ENCODE assay signal across 26 mouse cellular contexts in genomic region chr5:140526754-140527153, GRCm38 (mm10). TPM values are rescaled to one million over a fixed set of nuclear protein-coding genes. Genes with fewer than 3 reads are reported as not detected.
DNase-seq lines count a peak whose midpoint lies in the region; ATAC-seq and TF ChIP-seq lines count a peak whose summit lies in the region.
"Had no signal": no experiment of that assay in that cellular context is flagged by ENCODE, and none has a peak within 500 bp of the region (broad histone marks: within the 10 kb centered on the region; RNA-seq: fewer than 3 reads in every experiment).

No protein-coding gene starts in this region.

- no peak overlapping the region for H3K4me2 ChIP-seq in forebrain, embryonic 14.5 days (ENCODE audit: low read length)
- H3K4me2 ChIP-seq in forebrain, embryonic 13.5 days, result no peak overlapping the region
- no peak overlapping the region for H3K4me2 ChIP-seq in midbrain, embryonic 13.5 days (replicated peaks)
- H3K4me2 ChIP-seq in midbrain, postnatal 0 days (ENCODE audit: low read depth, low read length, poor library complexity, severe bottlenecking), result no peak overlapping the region
- H3K4me2 ChIP-seq: embryonic facial prominence, embryonic 12.5 days had no signal

- no peak overlapping the region for H3K27ac ChIP-seq in forebrain, embryonic 14.5 days (ENCODE audit: low read depth, low read length)
- no peak overlapping the region for H3K27ac ChIP-seq in forebrain, embryonic 13.5 days
- peak overlapping the region; percentile 32; the same call in 1 of the 2 replicates for H3K27ac ChIP-seq in midbrain, embryonic 13.5 days
- no peak overlapping the region for H3K27ac ChIP-seq in midbrain, postnatal 0 days (ENCODE audit: low read depth, low read length)
- H3K27ac ChIP-seq: embryonic facial prominence, embryonic 10.5 days; embryonic facial prominence, embryonic 12.5 days had no signal

- H3K9me3 ChIP-seq in forebrain, embryonic 14.5 days (replicated peaks; ENCODE audit: control insufficient read depth, low read length), result no peaks in the 10 kb centered on the region
- H3K9me3 ChIP-seq in forebrain, embryonic 13.5 days (replicated peaks), result no peaks in the 10 kb centered on the region
- 0 out of 2 replicates have a peak, but pooled peaks cover 4% of the 10 kb centered on the region for H3K9me3 ChIP-seq in midbrain, embryonic 13.5 days
- H3K9me3 ChIP-seq in midbrain, postnatal 0 days (ENCODE audit: low read length), result no peaks in the 10 kb centered on the region
- H3K9me3 ChIP-seq: embryonic facial prominence, embryonic 12.5 days; G1E had no signal

- WGBS in forebrain, embryonic 14.5 days, result 68% methylated on average over 2 of the region's 2 CpGs
- WGBS in forebrain, embryonic 13.5 days, result 75% methylated on average over 2 of the region's 2 CpGs
- 67% methylated on average over 2 of the region's 2 CpGs for WGBS in midbrain, embryonic 13.5 days
- 52% methylated on average over 2 of the region's 2 CpGs for WGBS in midbrain, postnatal 0 days

- DNase-seq in forebrain, embryonic 14.5 days (ENCODE audit: low spot score), result peak; percentile 61
- no peak for DNase-seq in frontal cortex, postnatal 36 days (ENCODE audit: low spot score in 2 of 2)
- no peak for DNase-seq in midbrain, postnatal 0 days (ENCODE audit: low spot score)
- DNase-seq: adrenal gland, adult 8-10 months; adrenal gland, postnatal 14 days; adrenal gland, postnatal 36 days; B cell, adult 2 months; cerebellum, adult 11-12 months; cerebellum, adult 2 months; cerebellum, adult 9-10 months; cerebellum, postnatal 10 days; cerebellum, postnatal 25 days; forebrain, postnatal 0 days had no signal

- ATAC-seq in forebrain, embryonic 14.5 days, result no peak
- ATAC-seq in forebrain, embryonic 13.5 days, result no peak
- ATAC-seq in frontal cortex, adult (ENCODE audit: low TSS enrichment), result peak; percentile 52; the same call in 1 of the 2 replicates
- no peak for ATAC-seq in midbrain, embryonic 13.5 days
- no peak for ATAC-seq in midbrain, postnatal 0 days (ENCODE audit: low FRiP score)
- ATAC-seq: activated CD4-positive, CD25-positive, alpha-beta regulatory T cell, adult 4 months; CD4-positive, CD25-positive, alpha-beta regulatory T cell, adult 4 months; forebrain, postnatal 0 days; Patski had no signal

- no peak overlapping the region for H3K4me3 ChIP-seq in forebrain, embryonic 14.5 days (ENCODE audit: low read depth, low read length)
- no peak overlapping the region for H3K4me3 ChIP-seq in forebrain, embryonic 13.5 days
- H3K4me3 ChIP-seq in midbrain, embryonic 13.5 days (replicated peaks), result no peak overlapping the region
- no peak overlapping the region for H3K4me3 ChIP-seq in midbrain, postnatal 0 days (ENCODE audit: low read depth, low read length)
- H3K4me3 ChIP-seq: embryonic facial prominence, embryonic 10.5 days; embryonic facial prominence, embryonic 12.5 days had no signal

- H3K27me3 ChIP-seq in forebrain, embryonic 14.5 days (replicated peaks; ENCODE audit: control insufficient read depth, insufficient read depth, low read length), result no peaks in the 10 kb centered on the region
- H3K27me3 ChIP-seq in forebrain, embryonic 13.5 days, result no peaks in the 10 kb centered on the region
- no peaks in the 10 kb centered on the region for H3K27me3 ChIP-seq in midbrain, embryonic 13.5 days
- no peaks in the 10 kb centered on the region for H3K27me3 ChIP-seq in midbrain, postnatal 0 days (ENCODE audit: insufficient read depth, low read length)
- H3K27me3 ChIP-seq: CH12.LX; embryonic facial prominence, embryonic 12.5 days; Patski had no signal

- peaks cover 14% of the 10 kb centered on the region for H3K36me3 ChIP-seq in forebrain, embryonic 14.5 days (ENCODE audit: control insufficient read depth, insufficient read depth, low read length)
- peaks cover 33% of the 10 kb centered on the region for H3K36me3 ChIP-seq in forebrain, embryonic 13.5 days (ENCODE audit: poor library complexity, severe bottlenecking)
- H3K36me3 ChIP-seq in midbrain, embryonic 13.5 days, result peaks cover 41% of the 10 kb centered on the region
- peaks cover 22% of the 10 kb centered on the region for H3K36me3 ChIP-seq in midbrain, postnatal 0 days (ENCODE audit: insufficient read depth, low read length)
- H3K36me3 ChIP-seq: G1E had no signal

- no peak for TF ChIP-seq CTCF in midbrain, postnatal 0 days (IDR thresholded peaks at IDR 0.05)

- no peak overlapping the region for H3K9ac ChIP-seq in forebrain, embryonic 14.5 days (ENCODE audit: low read length)
- H3K9ac ChIP-seq in forebrain, embryonic 13.5 days, result no peak overlapping the region
- H3K9ac ChIP-seq in midbrain, embryonic 13.5 days (replicated peaks), result no peak overlapping the region
- H3K9ac ChIP-seq in midbrain, postnatal 0 days (replicated peaks; ENCODE audit: low read length, poor library complexity, severe bottlenecking), result no peak overlapping the region
- H3K9ac ChIP-seq: embryonic facial prominence, embryonic 12.5 days; forebrain, postnatal 0 days had no signal

- 0 out of 2 replicates have a peak, but pooled peaks cover 2% of the 10 kb centered on the region for H3K4me1 ChIP-seq in forebrain, embryonic 14.5 days (ENCODE audit: control insufficient read depth, insufficient read depth, low read length)
- H3K4me1 ChIP-seq in forebrain, embryonic 13.5 days, result no peaks in the 10 kb centered on the region
- peaks cover 6% of the 10 kb centered on the region for H3K4me1 ChIP-seq in midbrain, embryonic 13.5 days (replicated peaks)
- no peaks in the 10 kb centered on the region for H3K4me1 ChIP-seq in midbrain, postnatal 0 days (ENCODE audit: insufficient read depth, low read length)
- H3K4me1 ChIP-seq: embryonic facial prominence, embryonic 10.5 days; embryonic facial prominence, embryonic 12.5 days had no signal

RNA-seq across cellular contexts. Expression of gene Chst12, which starts 21.4 kb away (rescaled TPM):
- 11.6 and 15.3 TPM in 2 replicates for polyA plus RNA-seq in forebrain, embryonic 14.5 days (2014; fragmentation: Nextera tagmentation; extraction: Ambion mirVana)
- polyA plus RNA-seq in forebrain, embryonic 13.5 days (2015; fragmentation: Nextera tagmentation; extraction: Ambion mirVana), result 8.8 and 11.1 TPM in 2 replicates
- polyA plus RNA-seq in midbrain, embryonic 13.5 days (2015; fragmentation: Nextera tagmentation; extraction: Ambion mirVana), result 13.4 and 15.2 TPM in 2 replicates
- 11.0 and 15.8 TPM in 2 replicates for total RNA-seq in midbrain, postnatal 0 days (2014; rRNA removed)
- 21.8 and 27.3 TPM in 2 replicates for polyA plus RNA-seq in midbrain, postnatal 0 days (2015; fragmentation: Nextera tagmentation; extraction: Ambion mirVana)

RNA-seq across cellular contexts. Expression of gene Grifin, which starts 38.1 kb away (rescaled TPM):
- 0.38 TPM in 1 of 2 replicates, not detected in the other for polyA plus RNA-seq in forebrain, embryonic 14.5 days (2014; fragmentation: Nextera tagmentation; extraction: Ambion mirVana)
- 0.49 TPM in 1 of 2 replicates, not detected in the other for polyA plus RNA-seq in forebrain, embryonic 13.5 days (2015; fragmentation: Nextera tagmentation; extraction: Ambion mirVana)
- polyA plus RNA-seq in midbrain, embryonic 13.5 days (2015; fragmentation: Nextera tagmentation; extraction: Ambion mirVana), result not detected in 2 replicates
- not detected in 2 replicates for total RNA-seq in midbrain, postnatal 0 days (2014; rRNA removed)
- 0.39 TPM in 1 of 2 replicates, not detected in the other for polyA plus RNA-seq in midbrain, postnatal 0 days (2015; fragmentation: Nextera tagmentation; extraction: Ambion mirVana)
- total RNA-seq: adrenal gland, adult 18-20 months; adrenal gland, adult 8-10 months; adrenal gland, postnatal 14 days; adrenal gland, postnatal 36 days; CH12.LX; forebrain, postnatal 0 days; G1E had no signal
- polyA plus RNA-seq: embryonic facial prominence, embryonic 10.5 days; embryonic facial prominence, embryonic 14.5 days; forebrain, embryonic 11.5 days; G1E had no signal
